Mouse (Mus musculus) limb, embryonic 11.5 days (tissue): ENCODE measurements around the gene Acbd4. TPM values are rescaled to one million over a fixed set of nuclear protein-coding genes. Genes with fewer than 3 reads are reported as not detected.

Experiments used
- ATAC-seq: fragments of 200-750 bp; cut with Nextera tagmentation; 2 replicates; pipeline ENCODE4 v1.8.0; 2017; ENCODE audit warnings: low read depth; ENCODE audit not compliant: insufficient number of reproducible peaks, low FRiP score, low TSS enrichment
- DNase-seq: peaks from one replicate; pipeline ENCODE4 v3.0.0-alpha.2; 2015; ENCODE audit warnings: low spot score
- H3K27ac ChIP-seq: fragments of 300-500 bp; sonication (generic); replicated peaks from 2 replicates; pipeline ENCODE4 v1.5.1; 2014; ENCODE audit warnings: low read depth, mild to moderate bottlenecking, low read length
- H3K27me3 ChIP-seq: fragments of 300-500 bp; sonication (generic); 2 replicates; pipeline ENCODE4 v1.6.1; 2014; ENCODE audit warnings: mild to moderate bottlenecking, low read length, mixed read lengths; ENCODE audit not compliant: control insufficient read depth, insufficient read depth
- H3K36me3 ChIP-seq: fragments of 300-500 bp; sonication (generic); 2 replicates; pipeline ENCODE4 v1.6.1; 2014; ENCODE audit warnings: mild to moderate bottlenecking, low read length, moderate library complexity, mixed read lengths; ENCODE audit not compliant: control insufficient read depth, insufficient read depth
- H3K4me1 ChIP-seq: fragments of 300-500 bp; sonication (generic); 2 replicates; pipeline ENCODE4 v1.6.1; 2014; ENCODE audit warnings: low read length, mixed read lengths; ENCODE audit not compliant: control insufficient read depth, insufficient read depth
- H3K4me2 ChIP-seq: fragments of 300-500 bp; sonication (generic); 2 replicates; pipeline ENCODE4 v1.6.1; 2014; ENCODE audit warnings: low read depth, mild to moderate bottlenecking, moderate library complexity; ENCODE audit not compliant: severe bottlenecking
- H3K4me3 ChIP-seq: fragments of 300-500 bp; sonication (generic); 2 replicates; pipeline ENCODE4 v1.5.1; 2014; ENCODE audit warnings: low read depth, low read length
- H3K9ac ChIP-seq: fragments of 300-500 bp; sonication (generic); 2 replicates; pipeline ENCODE4 v1.6.1; 2014; ENCODE audit warnings: mild to moderate bottlenecking, low read length
- H3K9me3 ChIP-seq: fragments of 300-500 bp; sonication (generic); 2 replicates; pipeline ENCODE4 v1.6.1; 2016; ENCODE audit warnings: low read length; ENCODE audit not compliant: control insufficient read depth
- WGBS: fragments of 180-500 bp; shearing (Covaris S2); extraction: QIAGEN DNeasy Blood & Tissue Kit; methylation state at CpG from one replicate; pipeline ENCODE4 v1.1.7; 2014; 5-methylcytosine and 5-hydroxymethylcytosine counted together
- polyA plus RNA-seq: library from polyadenylated mRNA; unstranded; fragments of >200 nt; fragmentation: Nextera tagmentation; extraction: Ambion mirVana; gene quantifications from 2 replicates; pipeline ENCODE4 v1.2.1, GENCODE M21; 2014

Gene Acbd4
- polyA plus RNA-seq, 1 experiment from 2014 or later, result 5.2 TPM

DNA sequence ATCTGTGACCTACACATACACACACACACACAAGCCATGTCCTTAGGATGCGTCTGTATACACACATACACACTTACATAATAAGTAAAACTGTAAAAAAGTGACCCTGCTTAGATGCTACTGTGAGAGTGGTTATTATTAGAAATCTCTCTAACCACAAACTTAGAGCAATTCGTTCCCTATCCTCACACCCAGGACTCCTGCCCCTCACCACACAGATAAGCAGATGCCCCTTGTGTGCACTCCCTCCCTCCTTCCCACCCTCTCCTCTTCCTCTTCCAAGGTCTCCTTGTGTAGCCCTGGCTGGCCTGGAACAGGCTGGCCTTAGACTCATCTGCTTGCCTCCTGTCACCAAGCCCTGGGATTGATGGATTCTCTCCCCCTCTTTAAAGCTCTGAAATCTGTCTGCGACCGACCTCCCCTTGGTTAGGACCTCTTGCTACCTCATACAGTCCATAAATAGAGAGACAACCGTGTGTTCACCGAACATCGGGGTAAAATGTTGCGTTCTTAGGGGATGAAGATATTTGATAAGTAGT, 34.6 kb downstream of the Acbd4 start:
- peaks cover 9% of the 10 kb centered on the region; the same call in 1 of the 2 replicates for H3K4me1 ChIP-seq
- no peaks in the 10 kb centered on the region for H3K27me3 ChIP-seq
- H3K4me2 ChIP-seq, result no peak overlapping the region
- peaks cover 6% of the 10 kb centered on the region; the same call in 1 of the 2 replicates for H3K36me3 ChIP-seq
- no peak for DNase-seq
- no peak overlapping the region for H3K27ac ChIP-seq
- H3K9ac ChIP-seq, result no peak overlapping the region
- WGBS, result 82% methylated on average over 8 of the region's 8 CpGs
- H3K4me3 ChIP-seq, result no peak overlapping the region
- H3K9me3 ChIP-seq, result no peaks in the 10 kb centered on the region
- ATAC-seq, result no peak

DNA sequence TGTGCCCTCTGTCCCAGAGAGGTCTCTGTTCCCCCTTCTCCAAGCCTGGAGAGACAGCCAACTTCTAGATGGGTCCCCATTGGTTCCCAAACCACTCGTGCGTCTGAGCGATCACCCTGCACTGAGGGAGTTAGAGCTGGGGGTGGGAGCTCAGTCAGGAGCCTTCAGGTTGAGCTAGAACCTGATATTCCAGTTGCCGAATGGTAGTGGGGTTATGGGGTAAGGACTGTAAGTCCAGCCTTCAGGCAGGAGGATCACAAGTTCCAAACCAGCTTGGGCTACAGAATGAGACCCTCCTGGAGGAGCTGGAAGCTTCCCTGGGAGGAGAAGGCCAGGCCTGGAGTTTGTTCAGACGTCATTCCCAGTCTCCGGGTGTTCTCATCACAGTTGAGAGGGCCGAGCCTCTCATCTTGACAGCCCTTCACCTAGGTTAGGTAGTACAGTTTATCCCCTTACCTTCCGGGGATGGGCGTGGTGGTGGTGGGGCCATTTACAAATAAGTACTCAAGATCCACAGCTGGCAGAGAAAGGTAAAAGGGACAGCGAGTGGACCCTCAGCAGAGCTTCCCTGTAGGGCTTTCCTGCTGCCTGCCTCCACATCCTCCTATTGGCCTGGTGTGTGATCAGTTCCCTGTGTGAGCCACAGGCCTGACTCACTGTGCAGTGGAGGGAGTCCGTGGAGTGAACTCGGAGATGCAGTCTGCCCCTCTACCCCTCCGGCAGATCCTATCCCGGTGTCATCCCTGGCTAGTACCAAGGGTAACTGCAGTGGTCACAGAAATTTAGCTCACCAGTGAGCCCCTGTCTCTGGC, 38.7 kb downstream of the Acbd4 start:
- Histone ChIP-seq H3K4me1 (peaks cover 13% of the 10 kb centered on the region), H3K4me2 (no peak overlapping the region), H3K27ac (no peak overlapping the region), H3K4me3 (no peak overlapping the region), H3K9me3 (no peaks in the 10 kb centered on the region), H3K9ac (no peak overlapping the region; the same call in 1 of the 2 replicates), H3K36me3 (peaks cover 6% of the 10 kb centered on the region; the same call in 1 of the 2 replicates), H3K27me3 (no peaks in the 10 kb centered on the region)
- ATAC-seq (no peak), DNase-seq (no peak)
- 79% methylated on average over 14 of the region's 14 CpGs for WGBS

- peaks cover 6% of the 10 kb centered on the region; the same call in 1 of the 2 replicates for H3K36me3 ChIP-seq
- peak overlapping the region; percentile 15; the same call in 1 of the 2 replicates for H3K27ac ChIP-seq
- H3K9me3 ChIP-seq, result no peaks in the 10 kb centered on the region
- ATAC-seq, result no peak
- H3K27me3 ChIP-seq, result no peaks in the 10 kb centered on the region
- peaks cover 13% of the 10 kb centered on the region for H3K4me1 ChIP-seq
- no peak overlapping the region; the same call in 1 of the 2 replicates for H3K9ac ChIP-seq
- 60% methylated on average over 6 of the region's 6 CpGs for WGBS
- no peak for DNase-seq
- H3K4me3 ChIP-seq, result no peak overlapping the region
- H3K4me2 ChIP-seq, result peak overlapping the region; percentile 15
Observed at GRCm38 (mm10) chr11:103140763-103141100, 39.2 kb downstream of the Acbd4 start.

DNA sequence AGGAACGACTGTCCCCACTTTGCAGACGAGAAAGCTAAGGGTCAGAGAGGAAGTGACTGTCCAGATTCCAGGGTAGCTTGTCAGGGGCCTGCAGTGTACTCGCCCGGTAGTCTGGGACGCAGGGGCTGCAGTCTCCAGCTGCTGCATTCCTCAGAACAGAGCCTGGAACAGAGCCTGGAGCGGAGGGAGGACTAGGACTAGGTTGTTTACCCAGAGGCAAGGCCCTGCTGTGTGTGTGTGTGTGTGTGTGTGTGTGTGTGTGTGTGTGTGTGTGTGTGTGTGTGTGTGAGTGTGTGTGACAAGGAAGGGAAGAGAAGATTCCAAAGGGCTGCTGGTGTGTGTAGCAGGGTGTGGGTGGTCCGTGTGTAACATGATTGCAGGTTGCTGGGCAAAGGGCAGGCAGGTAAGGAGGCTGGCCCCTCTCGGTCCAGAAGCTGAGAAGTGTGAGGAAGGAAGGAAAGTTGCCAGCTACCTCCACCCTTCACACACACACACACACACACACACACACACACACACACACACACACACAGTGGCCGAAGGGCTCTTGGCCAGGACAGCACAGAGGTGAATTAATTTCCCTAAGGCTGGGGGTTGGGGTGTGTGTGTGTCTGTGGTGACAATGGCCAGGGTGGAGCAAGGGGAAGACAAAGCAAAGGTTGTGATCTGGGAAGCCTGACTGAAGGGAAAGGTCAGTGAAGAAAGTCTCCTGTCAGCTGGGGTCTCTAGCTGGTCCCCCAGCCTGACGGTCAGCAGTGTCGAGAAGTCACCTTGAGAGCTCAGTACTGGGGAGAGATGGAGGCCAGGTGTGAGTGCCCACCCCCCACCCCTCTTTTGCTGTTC, 39.8 kb downstream of the Acbd4 start:
- Histone ChIP-seq H3K4me1 (peaks cover 13% of the 10 kb centered on the region), H3K9me3 (no peaks in the 10 kb centered on the region), H3K27ac (peak overlapping the region; percentile 69; the same call in 1 of the 2 replicates), H3K27me3 (no peaks in the 10 kb centered on the region), H3K9ac (peak overlapping the region; percentile 18; the same call in 1 of the 2 replicates), H3K4me3 (no peak overlapping the region), H3K4me2 (peak overlapping the region; percentile 15), H3K36me3 (peaks cover 6% of the 10 kb centered on the region; the same call in 1 of the 2 replicates)
- no peak for ATAC-seq
- 35% methylated on average over 11 of the region's 11 CpGs for WGBS
- peak; percentile 40 for DNase-seq

DNA sequence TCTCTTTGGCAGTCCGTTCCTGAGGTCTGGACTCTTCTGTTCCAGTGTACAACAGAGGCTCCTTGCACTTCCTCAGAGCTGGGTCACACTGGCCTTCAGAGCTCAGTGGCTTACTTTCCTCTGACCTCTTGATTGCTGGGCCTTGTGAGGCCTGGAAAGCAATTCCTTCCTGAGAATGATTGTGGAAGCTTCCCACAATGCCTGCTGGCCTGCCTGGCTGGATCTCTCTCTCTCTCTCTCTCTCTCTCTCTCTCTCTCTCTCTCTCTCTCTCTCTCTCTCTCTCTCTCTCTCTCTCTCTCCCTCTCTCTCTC, 40.4 kb downstream of the Acbd4 start:
- no peaks in the 10 kb centered on the region for H3K9me3 ChIP-seq
- DNase-seq (no peak), ATAC-seq (no peak)
- H3K4me1 ChIP-seq, result peaks cover 13% of the 10 kb centered on the region
- H3K4me3 ChIP-seq, result no peak overlapping the region
- peak overlapping the region; percentile 18; the same call in 1 of the 2 replicates for H3K9ac ChIP-seq
- peak overlapping the region; percentile 69; the same call in 1 of the 2 replicates for H3K27ac ChIP-seq
- 38% methylated on average over 1 of the region's 1 CpGs for WGBS
- no peak overlapping the region for H3K4me2 ChIP-seq
- no peaks in the 10 kb centered on the region for H3K27me3 ChIP-seq
- peaks cover 6% of the 10 kb centered on the region; the same call in 1 of the 2 replicates for H3K36me3 ChIP-seq

- H3K4me3 ChIP-seq, result no peak overlapping the region
- peak overlapping the region; percentile 35; the same call in 1 of the 2 replicates for H3K4me2 ChIP-seq
- H3K9me3 ChIP-seq, result no peaks in the 10 kb centered on the region
- H3K9ac ChIP-seq, result peak overlapping the region; percentile 23
- H3K4me1 ChIP-seq, result peaks cover 13% of the 10 kb centered on the region
- WGBS, result 32% methylated on average over 8 of the region's 8 CpGs
- ATAC-seq (peak; percentile 68), DNase-seq (peak; percentile 46)
- H3K27ac ChIP-seq, result peak overlapping the region; percentile 56; the same call in 1 of the 2 replicates
- H3K27me3 ChIP-seq, result no peaks in the 10 kb centered on the region
- peaks cover 6% of the 10 kb centered on the region; the same call in 1 of the 2 replicates for H3K36me3 ChIP-seq
Observed at GRCm38 (mm10) chr11:103142441-103143182, 41.1 kb downstream of the Acbd4 start.

DNA sequence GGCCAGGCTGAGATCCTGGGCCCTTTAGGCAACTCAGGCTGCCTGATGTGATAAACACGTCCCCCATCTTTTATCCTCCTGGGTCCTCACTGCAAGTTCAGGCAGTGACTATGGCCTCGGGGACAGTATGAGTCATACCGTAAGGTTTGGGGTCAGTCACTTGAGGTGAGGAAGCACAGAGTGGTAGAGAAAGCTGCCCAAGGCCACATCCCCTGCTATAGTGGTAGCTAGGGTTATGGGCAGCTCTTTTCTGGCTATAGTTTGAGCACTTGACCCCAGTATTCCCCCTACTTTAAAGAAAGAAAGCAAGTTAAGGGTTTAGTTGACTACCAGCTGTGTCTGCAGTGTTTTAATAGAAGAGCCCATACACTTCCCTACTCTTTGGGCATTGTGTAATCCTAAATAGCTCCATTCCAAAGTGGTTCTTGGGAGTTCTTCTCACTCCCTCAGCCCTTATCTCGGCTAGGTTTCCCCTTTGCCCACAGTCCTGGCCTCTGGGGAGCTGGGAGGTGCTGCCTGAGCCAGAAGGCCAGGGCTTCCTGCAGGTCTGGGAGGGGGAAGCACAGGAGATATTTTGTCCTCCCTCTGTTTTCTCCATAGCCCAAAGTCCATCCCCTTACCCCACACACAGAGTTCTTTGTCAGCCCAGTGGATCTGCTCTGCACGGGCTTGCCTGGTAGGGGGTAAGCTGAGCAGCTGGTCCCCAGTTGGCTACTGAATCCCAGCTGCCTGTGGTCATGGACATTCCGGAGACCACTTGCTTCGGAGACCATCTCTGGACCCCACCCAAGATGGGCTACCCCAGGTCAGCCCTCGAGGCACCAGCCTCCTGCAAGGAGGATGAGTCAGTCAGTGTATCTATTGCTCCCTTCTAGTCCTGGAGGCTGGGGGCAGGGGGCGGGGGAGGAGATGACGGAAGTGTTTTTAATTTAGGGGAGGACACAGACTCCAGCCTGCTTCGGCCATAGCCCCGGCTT, 43.1 kb downstream of the Acbd4 start:
- H3K27ac ChIP-seq, result no peak overlapping the region
- H3K9ac ChIP-seq, result no peak overlapping the region
- no peaks in the 10 kb centered on the region for H3K36me3 ChIP-seq
- WGBS, result 42% methylated on average over 12 of the region's 12 CpGs
- no peak overlapping the region for H3K4me3 ChIP-seq
- no peaks in the 10 kb centered on the region for H3K9me3 ChIP-seq
- DNase-seq (no peak), ATAC-seq (no peak)
- H3K27me3 ChIP-seq, result no peaks in the 10 kb centered on the region
- H3K4me2 ChIP-seq, result no peak overlapping the region
- peaks cover 13% of the 10 kb centered on the region for H3K4me1 ChIP-seq
